21 mouse cellular contexts compared by ENCODE assay signal in genomic region chr12:32187668-32188236, GRCm38 (mm10). TPM values are rescaled to one million over a fixed set of nuclear protein-coding genes. Genes with fewer than 3 reads are reported as not detected.
DNase-seq lines count a peak whose midpoint lies in the region; ATAC-seq lines count a peak whose summit lies in the region.
"Had no signal": no experiment of that assay in that cellular context is flagged by ENCODE, and none has a peak within 500 bp of the region (broad histone marks: within the 10 kb centered on the region; RNA-seq: fewer than 3 reads in every experiment).

No protein-coding gene starts in this region.

- no peak overlapping the region for H3K27ac ChIP-seq in midbrain, embryonic 11.5 days (ENCODE audit: low read depth, low read length)
- H3K27ac ChIP-seq in midbrain, embryonic 16.5 days (ENCODE audit: low read length): no peak overlapping the region
- H3K27ac ChIP-seq: embryonic facial prominence, embryonic 13.5 days; forebrain, embryonic 12.5 days; hindbrain, embryonic 12.5 days had no signal

- no peaks in the 10 kb centered on the region for H3K27me3 ChIP-seq in midbrain, embryonic 11.5 days (ENCODE audit: control insufficient read depth, insufficient read depth, low read length)
- no peaks in the 10 kb centered on the region for H3K27me3 ChIP-seq in midbrain, embryonic 16.5 days (ENCODE audit: control insufficient read depth, insufficient read depth, low read depth, low read length)
- H3K27me3 ChIP-seq: embryonic facial prominence, embryonic 13.5 days; forebrain, embryonic 12.5 days; hindbrain, embryonic 12.5 days had no signal

- no peaks in the 10 kb centered on the region for H3K36me3 ChIP-seq in midbrain, embryonic 11.5 days (ENCODE audit: control insufficient read depth, insufficient read depth, low read length)
- no peaks in the 10 kb centered on the region for H3K36me3 ChIP-seq in midbrain, embryonic 16.5 days (ENCODE audit: control insufficient read depth, insufficient read depth, low read length)
- H3K36me3 ChIP-seq: embryonic facial prominence, embryonic 13.5 days; forebrain, embryonic 12.5 days; G1E; hindbrain, embryonic 12.5 days had no signal

- no peak overlapping the region for H3K9ac ChIP-seq in midbrain, embryonic 11.5 days (ENCODE audit: low read length)
- H3K9ac ChIP-seq in midbrain, embryonic 16.5 days (ENCODE audit: low read depth, low read length): no peak overlapping the region
- H3K9ac ChIP-seq: embryonic facial prominence, embryonic 13.5 days; forebrain, embryonic 12.5 days; hindbrain, embryonic 12.5 days had no signal

- H3K4me2 ChIP-seq in midbrain, embryonic 11.5 days: no peak overlapping the region
- no peak overlapping the region for H3K4me2 ChIP-seq in midbrain, embryonic 16.5 days (ENCODE audit: low read length)
- H3K4me2 ChIP-seq: embryonic facial prominence, embryonic 13.5 days; forebrain, embryonic 12.5 days; hindbrain, embryonic 12.5 days had no signal

- no peaks in the 10 kb centered on the region for H3K9me3 ChIP-seq in midbrain, embryonic 11.5 days (ENCODE audit: control insufficient read depth, low read length)
- H3K9me3 ChIP-seq in midbrain, embryonic 16.5 days (replicated peaks; ENCODE audit: control insufficient read depth, low read length, poor library complexity, severe bottlenecking): no peaks in the 10 kb centered on the region
- H3K9me3 ChIP-seq: embryonic facial prominence, embryonic 13.5 days; forebrain, embryonic 12.5 days; G1E; hindbrain, embryonic 12.5 days had no signal

- no peak overlapping the region for H3K4me3 ChIP-seq in midbrain, embryonic 11.5 days (ENCODE audit: low read depth, low read length)
- no peak overlapping the region for H3K4me3 ChIP-seq in midbrain, embryonic 16.5 days (ENCODE audit: low read depth, low read length)
- H3K4me3 ChIP-seq: embryonic facial prominence, embryonic 13.5 days; forebrain, embryonic 12.5 days; hindbrain, embryonic 12.5 days had no signal

- peak; percentile 8 for DNase-seq in adrenal gland, postnatal 14 days
- DNase-seq in adrenal gland, postnatal 4 days (ENCODE audit: low spot score in 2 of 2): no peak
- no peak for DNase-seq in midbrain, embryonic 11.5 days (ENCODE audit: low spot score, missing footprints)
- DNase-seq in urinary bladder, postnatal 25 days (ENCODE audit: low spot score): peak; percentile 58
- DNase-seq in urinary bladder, adult 2 months (ENCODE audit: low spot score): no peak
- DNase-seq in layer of hippocampus, adult 11-12 months (ENCODE audit: low spot score): no peak
- DNase-seq: adrenal gland, adult 8-10 months; B cell, adult 2 months; cerebellum, adult 11-12 months; cerebellum, adult 9-11 months; cerebellum, postnatal 36 days; gastrocnemius, postnatal 10 days; heart, postnatal 10 days; heart, postnatal 4 days had no signal

- peak; percentile 44; the same call in 1 of the 2 replicates for ATAC-seq in midbrain, embryonic 11.5 days (ENCODE audit: low FRiP score)
- no peak for ATAC-seq in midbrain, embryonic 16.5 days
- ATAC-seq: CD4-positive, CD25-positive, alpha-beta regulatory T cell, adult 4 months; forebrain, embryonic 16.5 days had no signal

- WGBS in midbrain, embryonic 11.5 days: 53% methylated on average over 5 of the region's 5 CpGs
- 60% methylated on average over 5 of the region's 5 CpGs for WGBS in midbrain, embryonic 16.5 days

- H3K4me1 ChIP-seq in midbrain, embryonic 11.5 days (ENCODE audit: control insufficient read depth, insufficient read depth, low read length): peaks cover 3% of the 10 kb centered on the region; the same call in 1 of the 2 replicates
- peaks cover 3% of the 10 kb centered on the region; the same call in 1 of the 2 replicates for H3K4me1 ChIP-seq in midbrain, embryonic 16.5 days (ENCODE audit: control insufficient read depth, insufficient read depth, low read length)
- H3K4me1 ChIP-seq: embryonic facial prominence, embryonic 13.5 days; forebrain, embryonic 12.5 days had no signal

RNA-seq across cellular contexts. Expression of gene Pik3cg, which starts 20.7 kb away (rescaled TPM):
- total RNA-seq in adrenal gland, postnatal 14 days (2021): 1.9 and 6.2 TPM in 2 replicates
- 1 to 10 TPM; 3.4 to 3.7 TPM for total RNA-seq in adrenal gland, postnatal 4 days (2021)
- polyA plus RNA-seq in midbrain, embryonic 11.5 days (2014; fragmentation: Nextera tagmentation; extraction: Ambion mirVana): 1.3 TPM in 2 replicates
- 0.82 and 1.2 TPM in 2 replicates for polyA plus RNA-seq in midbrain, embryonic 16.5 days (2015; fragmentation: Nextera tagmentation; extraction: Ambion mirVana)
- 4.6 and 5.4 TPM in 2 replicates for polyA plus RNA-seq in urinary bladder, adult 2 months (2012; rRNA removed)

Comparison
In these comparisons a context has a peak if more than half of its experiments do, and no peak if none do; other contexts are left out.
1. DNase-seq: peak in adrenal gland, postnatal 14 days (single experiment) and urinary bladder, postnatal 25 days (single experiment); none in adrenal gland, postnatal 4 days (0 of 2), midbrain, embryonic 11.5 days (single experiment), urinary bladder, adult 2 months (single experiment) and layer of hippocampus, adult 11-12 months (single experiment).